Mouse (Mus musculus): ENCODE results near the gene Keap1.
"Not testable (repeated sequence)": the region's sequence is repeated elsewhere in the genome, so short reads cannot be mapped to it uniquely, and the experiment has no call there.

Keap1 gene

DNA sequence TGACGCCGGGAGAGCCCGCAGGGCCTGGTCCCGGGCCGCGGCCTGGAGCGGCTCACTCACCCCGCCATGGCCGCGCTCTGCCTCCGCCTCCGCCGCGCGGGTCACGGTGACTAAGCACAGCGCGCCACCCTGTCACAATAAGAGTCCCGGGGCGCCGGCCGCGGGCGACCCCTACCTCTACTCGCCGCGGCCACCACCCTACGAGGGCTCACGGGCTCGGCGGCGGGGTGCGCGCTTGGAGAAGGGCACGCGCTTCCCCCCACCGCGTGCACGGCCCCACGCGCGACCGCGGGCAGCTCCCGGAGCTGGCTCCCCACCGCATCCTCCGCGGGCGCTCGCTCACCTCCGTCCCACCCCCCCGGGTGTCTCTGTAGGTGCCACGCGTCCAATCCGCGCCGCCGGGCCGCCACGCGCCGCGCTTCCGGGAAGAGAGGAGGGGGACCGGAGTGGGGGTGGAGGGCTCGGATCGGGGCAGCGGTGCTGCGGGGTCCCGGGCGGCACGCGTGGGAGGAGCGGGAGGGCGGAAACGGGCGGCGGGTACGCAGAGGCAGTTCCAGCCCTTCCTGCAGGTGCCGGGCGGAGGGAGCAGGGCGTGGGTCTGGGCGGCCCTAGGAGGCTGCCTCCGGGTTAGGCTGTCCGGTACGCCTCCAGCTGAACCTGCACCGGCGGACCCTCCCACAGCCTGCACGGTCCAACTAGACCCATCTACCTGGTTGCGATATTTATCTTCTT lies at the start of gene Keap1:
Gene Keap1, minus strand, starts transcription at position 629 of the 732 bp plus-strand sequence.
- peak; percentile 83 for DNase-seq

DNA sequence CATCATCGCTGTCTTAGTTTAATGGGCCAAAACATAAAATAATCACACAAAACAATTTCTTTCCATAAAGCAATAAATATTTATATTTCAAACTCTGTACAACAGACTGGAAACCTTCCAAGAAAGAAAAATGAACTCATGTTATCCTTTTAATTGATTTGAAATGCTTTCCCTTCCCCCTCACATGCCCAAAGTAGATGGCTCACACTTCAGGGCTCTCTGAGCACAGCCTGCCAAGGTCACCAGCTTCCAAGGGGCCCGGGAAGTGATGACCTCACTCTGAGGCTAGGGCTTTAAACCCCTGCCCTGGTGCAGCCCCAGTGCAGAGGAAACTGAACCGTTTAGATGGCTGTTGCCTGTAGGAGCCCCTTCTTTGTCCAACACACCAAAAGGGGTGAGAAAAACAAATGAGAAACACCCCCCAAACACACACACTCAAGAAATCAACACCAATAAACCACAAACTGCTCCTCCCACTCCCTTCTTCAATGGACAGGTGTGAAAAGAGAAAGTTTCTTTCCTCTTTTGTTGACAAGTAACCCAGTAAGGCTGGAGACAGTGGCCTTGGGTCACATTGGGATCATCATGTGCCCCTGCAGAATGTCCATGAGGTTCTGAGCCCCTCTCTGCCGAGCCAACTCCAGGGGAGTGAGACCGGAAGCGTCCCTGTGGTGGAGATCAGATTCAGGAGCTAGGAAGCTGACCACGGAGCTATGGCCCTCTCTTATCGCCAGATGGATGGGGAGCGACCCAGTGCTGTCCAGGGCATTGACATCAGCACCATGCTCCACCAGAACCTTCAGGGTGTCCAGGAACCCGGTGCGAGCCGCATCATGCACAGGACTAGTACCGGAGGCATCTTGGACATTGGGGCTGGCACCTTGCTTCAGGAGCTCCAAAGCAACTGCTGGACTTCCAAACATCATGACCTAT lies 49.5 kb upstream of the Keap1 start:
- peak; percentile 70 for DNase-seq

DNA sequence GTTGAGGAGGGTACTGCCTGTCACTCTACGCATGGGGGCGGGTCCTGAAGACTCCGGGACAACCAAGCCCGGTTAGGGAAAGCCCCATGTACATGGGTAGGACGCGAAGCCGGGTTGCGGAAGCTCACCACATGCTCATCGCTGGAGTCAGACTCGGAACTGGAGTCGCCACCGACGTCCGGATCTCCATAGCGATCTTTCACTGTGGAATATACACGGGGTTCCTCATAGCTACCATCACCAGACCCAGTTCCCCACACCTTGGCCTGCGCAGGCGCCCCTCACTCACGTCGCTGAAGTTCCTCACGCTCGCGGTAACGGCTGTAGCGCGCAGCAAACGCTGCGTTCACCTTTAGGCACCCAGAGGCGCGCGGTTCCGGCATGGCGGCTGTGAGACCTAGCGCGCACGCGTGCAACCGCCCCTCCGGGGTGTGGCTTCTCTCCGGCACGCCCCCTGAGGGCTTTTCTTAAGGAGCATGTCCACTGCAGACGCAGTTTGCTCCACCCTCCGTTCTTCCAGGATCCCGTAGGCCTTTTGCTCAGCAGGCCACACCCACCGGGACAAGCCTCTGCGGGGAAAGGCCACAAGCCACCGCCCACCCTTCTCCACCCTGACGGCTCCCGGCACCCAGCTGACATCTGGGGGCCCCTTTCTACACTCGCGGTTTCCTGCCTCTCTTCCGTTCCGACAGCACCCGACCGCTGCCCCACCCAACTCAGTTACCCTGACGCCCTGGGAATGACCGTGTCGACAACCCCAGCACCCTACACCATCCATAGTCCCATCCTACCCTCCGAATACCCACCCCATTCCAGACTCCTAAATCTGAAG lies 48.6 kb upstream of the Keap1 start, which contains the start of gene Kri1:
Gene Kri1, minus strand, starts transcription at position 399 of the 832 bp plus-strand sequence.
- peak; percentile 98 for DNase-seq

DNA sequence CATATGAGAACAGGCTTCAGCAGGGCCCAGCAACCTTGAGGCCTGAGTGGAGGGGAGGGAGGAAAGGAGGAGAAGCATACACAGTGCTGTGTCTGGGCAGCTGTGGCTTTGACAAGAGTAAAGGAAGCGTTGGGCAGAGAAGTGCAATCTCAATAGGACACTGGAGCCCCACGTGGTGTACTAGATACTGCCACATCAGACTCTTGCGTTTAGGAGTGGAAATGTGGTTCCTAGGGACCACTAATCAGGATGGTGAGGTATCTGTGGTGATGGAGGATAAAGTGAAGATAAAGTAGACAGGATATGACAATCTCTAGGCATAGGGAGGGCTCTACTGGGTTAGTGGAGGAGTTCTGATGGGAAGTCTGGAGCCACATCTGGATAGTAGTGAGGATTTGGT lies 47.6 kb upstream of the Keap1 start:
- DNase-seq = no peak

DNA sequence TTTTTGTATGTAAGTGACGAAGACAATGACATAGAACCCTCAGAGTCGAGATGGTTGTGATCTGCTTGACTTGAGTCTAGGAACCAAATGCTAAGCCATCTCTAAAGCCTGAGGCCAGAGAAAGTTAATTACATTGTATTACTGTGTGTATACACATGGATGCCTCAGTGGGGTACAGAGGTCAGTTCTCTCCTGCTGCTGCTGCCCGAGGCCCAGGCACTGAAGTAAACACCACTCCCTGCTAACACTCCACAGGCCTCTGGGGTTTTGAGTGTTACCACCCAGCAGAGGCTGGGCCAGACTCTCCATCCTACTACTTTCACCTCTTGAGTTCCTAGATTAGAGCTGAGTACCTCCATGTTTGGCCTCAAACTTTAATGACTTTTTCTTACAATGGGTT lies 44.8 kb upstream of the Keap1 start:
- DNase-seq = no peak

DNA sequence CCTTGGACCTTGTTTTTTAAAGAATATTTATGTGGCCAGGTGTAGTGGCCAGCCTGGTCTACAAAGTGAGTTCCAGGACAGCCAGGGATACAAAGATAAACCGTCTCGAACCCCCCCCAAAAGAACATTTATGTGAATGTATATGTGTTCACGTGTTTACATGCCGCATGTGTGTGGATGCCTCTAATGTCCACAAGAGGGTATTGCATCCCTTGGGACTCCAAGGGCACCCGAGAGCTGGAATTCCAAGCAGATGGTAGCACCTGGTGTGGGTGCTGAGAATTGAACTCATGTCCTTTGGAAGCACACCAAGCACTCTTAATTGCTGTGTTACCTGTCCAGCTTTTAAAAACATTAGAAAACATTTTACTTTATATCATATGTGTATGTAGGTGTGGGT lies 44.4 kb upstream of the Keap1 start:
- no peak for DNase-seq

DNA sequence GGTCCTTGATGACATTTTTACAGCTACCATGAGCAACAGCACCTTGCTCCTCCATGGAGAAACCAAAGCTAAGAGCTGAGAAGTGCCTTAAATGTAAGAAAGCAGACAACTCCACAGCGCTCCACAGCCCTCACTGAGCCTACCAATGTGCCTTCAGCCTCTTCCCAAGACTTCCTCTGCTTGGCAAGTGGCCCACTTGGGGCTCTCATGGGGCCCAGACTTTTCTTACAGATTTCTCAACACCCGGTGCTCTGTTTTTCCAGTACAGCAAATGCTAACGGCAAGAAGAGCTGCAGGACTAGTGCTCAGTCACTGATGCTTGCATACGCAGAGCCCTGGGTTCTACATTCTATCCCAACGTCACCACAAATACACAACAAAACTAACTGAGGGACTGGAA lies 38.6 kb upstream of the Keap1 start:
- DNase-seq = no peak

DNA sequence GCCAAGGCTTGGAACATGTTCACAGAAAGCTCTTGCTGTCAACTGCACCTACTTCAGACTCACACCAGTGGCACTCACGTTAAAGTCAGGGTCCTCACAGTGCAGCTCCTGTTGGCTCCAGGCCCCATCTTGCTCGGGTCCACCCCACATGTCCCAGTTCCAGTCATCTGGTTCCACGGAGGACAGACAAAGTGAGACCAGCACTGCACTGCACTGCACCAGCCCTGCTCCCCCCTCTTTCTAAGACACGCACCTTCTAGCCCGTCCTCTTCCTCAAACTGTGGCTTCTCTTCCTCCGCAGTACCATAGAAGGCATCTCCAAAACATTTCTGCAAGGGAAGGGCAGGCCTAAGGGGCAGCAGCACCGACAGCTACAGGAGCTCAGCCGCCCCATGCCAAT lies 37.1 kb upstream of the Keap1 start:
- no peak for DNase-seq

DNA sequence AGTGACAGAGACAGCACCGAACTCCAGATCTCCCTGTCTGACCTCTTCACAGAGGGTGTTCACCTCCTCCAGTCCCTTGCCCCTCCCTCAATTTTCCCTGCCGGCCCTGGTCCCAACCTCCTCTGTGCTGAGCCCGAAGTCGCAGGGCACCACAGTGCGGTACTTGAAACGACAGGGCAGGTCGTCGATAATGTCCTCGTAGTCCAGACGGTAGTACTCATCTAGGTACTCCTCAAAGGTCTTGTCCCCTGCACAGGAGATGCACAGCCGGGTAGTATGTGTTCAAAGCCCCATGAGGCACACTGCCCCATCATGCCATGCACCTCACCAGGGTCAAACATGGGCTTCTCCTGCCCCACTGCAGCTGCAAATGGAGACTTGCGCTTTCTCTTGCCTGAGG lies 36.6 kb upstream of the Keap1 start:
- DNase-seq = no peak

DNA sequence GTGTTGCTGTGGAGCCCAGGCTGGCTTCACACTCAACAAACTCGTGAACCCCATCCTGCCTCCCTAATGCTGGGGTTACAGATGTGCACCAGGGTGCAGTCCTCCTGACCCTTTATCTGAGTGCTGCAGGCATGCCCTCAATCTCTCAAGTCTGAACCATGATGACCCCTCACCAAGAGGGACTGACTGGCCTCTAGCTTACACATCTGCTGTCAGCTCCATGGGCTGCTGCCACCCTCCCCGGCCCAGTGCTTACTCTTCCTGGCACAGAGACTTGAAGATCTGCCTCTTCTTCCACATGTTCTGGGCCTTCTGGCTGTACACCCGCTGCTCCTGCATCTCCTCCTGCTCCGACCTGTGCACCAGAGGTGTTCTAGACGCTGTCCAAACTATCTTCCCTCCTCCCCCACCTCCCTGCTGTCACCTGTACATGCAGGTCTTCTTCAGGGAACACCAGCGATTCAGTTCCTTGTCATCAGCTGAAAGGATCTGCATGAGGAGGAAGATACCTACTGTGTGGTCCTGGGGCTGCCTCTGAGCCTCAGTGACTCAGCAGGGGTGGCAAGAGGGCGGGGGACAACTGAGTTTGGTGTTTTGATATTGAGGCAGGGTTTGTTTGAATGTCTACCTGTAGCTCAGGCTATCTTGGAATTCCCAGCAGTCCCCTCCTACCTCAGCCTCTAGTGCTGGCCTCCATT lies 36.0 kb upstream of the Keap1 start:
- no peak for DNase-seq

DNA sequence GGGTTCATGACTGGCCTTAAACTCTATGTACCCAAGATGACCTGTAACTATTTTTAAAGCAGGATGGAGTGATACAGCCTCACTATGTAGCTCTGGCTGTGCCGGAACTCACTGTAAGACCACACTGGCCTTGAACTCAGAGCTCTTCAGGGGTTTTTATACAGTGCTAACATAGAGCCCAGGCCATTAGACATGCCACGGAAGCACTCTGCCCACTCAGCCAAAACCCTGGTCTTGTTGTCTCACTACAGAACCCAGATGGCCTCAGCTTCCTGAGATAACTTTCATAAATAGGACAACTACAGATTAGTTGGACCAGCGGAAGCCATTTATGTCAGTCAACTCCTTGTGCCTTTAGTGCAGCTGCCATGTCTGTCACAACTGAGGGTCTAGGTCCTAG lies 35.2 kb upstream of the Keap1 start:
- no peak for DNase-seq

DNA sequence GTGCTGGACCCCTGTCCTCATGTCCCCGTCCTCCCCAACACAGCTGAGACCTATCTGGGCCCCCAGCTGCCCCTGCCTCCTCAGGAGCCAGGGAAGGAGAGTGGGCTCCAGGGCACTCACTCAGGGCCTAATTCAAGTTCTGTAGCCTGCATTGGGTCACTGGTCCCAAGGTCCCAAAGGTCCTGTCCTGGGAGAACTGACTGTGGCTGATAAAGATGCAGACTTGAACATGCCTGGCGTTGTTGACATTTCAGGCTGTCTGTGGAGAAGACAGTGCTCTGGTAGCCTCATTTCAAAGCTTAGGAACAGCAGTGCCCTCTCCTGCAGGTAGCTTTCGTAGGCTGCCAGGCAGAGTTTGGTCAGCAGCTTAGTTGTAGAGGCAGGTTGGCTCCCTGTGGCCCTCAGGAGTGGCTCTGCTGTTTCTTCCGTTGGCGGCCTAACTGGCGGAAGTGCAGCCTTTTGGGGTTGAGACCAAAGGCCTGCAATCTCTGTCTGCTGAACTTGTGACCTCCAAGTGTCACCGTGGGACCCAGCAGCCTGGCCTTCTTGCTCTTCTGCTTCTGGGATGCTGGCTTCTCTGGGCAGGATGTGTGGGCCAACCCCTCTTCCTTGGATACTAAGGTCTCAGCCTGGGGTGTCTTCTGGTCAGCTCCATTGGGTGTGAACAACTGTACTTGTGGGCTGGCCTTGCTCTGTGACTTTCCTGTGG lies 34.5 kb upstream of the Keap1 start:
- DNase-seq = no peak

DNA sequence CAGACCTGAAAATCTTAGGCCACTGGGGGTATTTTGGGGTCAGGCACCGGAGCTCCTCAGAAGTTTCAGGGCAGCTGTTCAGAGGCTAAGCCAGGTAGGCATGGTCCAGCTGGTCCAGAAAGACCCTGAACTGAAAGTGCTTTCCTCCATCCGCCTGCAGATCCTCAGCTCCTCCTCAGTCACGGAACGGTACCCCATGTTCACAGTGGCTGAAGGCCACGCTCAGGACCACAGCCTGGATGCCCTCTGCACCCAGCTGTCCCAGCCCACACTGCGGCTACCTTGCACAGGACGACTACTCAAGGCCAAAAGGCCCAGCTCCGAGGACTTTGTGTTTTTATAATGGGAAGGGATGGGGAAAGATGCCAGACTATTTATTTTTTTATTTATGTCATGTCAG lies 33.9 kb upstream of the Keap1 start:
- no peak for DNase-seq

DNA sequence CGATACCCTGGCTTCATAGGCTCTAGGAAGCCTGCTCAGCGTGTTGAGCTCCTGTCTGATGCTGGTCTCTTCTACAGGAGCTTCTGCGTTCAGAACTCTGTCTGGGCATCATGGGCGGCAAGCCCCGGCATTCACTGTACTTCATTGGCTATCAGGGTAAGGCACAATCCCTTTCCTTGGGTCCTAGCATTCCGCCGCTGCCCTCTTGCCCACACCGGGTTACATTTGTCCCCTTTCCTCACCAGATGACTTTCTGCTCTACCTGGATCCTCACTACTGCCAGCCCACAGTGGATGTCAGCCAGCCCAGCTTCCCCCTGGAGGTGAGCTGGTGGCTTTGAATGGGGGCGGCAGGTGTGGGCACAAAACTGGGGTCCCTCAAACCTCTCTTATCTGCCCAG lies 33.2 kb upstream of the Keap1 start:
- no peak for DNase-seq

DNA sequence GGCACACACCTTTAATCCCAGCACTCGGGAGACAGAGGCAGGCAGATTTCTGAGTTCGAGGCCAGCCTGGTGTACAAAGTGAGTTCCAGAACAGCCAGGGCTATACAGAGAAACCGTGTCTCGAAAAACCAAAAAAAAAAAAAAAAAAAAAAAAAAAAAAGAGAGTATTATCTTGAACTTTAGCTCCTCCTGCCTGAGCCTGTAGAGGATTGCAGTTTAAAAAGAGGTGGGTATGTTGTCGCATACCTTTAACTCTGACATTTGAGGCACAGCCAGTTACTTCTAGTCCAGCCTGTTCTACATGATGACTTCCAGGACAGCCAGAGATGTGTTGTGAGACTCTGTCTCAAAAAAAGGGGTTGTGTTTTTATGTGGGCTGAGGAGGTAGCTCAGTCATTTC lies 30.4 kb upstream of the Keap1 start:
- DNase-seq = not testable (repeated sequence)

DNA sequence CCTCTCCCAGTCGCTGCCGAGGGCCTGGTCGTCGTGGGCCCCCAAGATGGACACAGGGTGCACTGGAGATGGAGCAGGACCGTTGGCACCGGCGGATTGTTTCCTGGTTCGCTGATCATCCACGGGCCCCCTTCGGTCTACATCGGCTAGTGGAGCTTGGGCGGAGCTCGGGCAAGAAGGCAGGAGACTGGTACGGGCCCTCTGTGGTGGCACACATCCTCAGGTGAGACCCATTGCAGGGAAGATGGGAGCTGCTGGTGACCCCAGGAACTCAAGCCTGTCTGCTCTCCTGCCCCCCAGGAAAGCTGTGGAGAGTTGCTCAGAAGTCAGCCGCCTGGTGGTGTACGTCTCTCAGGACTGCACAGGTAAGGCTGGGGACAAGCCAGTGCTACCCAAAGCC lies 29.1 kb upstream of the Keap1 start:
- peak; percentile 39 for DNase-seq

DNA sequence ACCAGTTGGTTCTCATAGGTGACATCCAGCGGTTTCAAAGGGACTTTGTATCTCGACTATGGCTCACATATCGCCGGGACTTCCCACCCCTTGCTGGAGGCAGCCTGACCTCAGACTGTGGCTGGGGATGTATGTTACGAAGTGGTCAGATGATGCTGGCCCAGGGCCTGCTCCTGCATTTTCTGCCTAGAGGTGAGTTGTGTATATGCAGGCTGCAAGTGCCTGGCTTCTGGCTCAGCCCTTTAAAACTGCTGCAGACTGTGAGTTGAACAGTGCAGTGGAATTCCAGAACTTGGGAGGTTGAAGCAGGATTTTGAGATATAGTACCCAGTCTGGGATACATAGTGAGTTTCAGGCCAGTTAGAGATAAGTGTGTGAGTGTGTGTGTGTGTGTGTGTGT lies 27.7 kb upstream of the Keap1 start:
- DNase-seq = no peak

DNA sequence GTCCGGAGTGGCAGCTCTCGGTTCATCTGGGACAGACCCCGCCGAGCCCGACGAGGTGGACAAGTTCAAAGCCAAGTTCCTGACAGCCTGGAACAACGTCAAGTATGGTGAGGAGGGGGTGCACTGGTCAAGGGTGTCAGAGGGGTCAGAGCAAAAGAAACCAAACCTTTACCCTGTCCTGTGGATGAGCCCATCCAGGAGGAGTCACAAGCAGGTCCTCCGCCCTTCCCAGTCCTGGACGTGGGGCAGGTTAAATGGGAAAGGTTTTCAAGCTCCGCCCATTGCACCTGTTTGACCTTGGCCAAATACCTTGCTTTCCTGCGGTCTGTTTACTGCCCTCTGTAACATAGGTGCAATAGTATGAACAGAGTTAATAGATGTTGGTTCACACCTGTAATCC lies 26.4 kb upstream of the Keap1 start:
- no peak for DNase-seq

DNA sequence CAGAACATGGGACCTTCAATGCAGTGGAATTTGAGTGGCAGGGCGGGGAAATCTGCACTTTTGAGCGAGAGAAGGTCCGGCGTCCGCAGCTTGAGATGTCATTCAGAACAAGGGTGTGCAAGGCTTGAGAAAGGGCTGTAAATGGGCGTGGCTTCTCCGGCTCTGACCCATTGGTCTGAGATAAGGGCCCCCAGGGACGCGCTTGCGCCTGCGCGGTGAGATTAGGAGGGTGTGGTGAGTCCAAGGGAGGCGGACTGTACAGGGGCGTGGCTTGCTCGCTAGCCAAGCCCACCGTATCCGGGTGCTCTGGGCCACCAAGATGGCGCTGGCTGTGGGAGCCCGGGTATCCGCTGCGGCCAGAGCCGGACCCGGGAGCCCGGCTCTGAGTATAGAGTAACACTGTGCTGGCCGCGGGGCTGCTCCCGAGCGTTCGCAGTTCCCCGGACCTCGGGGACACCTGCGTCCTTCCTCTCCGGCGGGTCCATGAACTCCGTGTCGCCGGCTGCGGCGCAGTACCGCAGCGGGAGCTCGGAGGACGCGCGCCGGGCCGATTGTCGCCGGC lies 25.9 kb upstream of the Keap1 start, which contains the start of gene Atg4d:
Gene Atg4d, plus strand, starts transcription at position 294 of the 562 bp plus-strand sequence.
- DNase-seq = peak; percentile 100

DNA sequence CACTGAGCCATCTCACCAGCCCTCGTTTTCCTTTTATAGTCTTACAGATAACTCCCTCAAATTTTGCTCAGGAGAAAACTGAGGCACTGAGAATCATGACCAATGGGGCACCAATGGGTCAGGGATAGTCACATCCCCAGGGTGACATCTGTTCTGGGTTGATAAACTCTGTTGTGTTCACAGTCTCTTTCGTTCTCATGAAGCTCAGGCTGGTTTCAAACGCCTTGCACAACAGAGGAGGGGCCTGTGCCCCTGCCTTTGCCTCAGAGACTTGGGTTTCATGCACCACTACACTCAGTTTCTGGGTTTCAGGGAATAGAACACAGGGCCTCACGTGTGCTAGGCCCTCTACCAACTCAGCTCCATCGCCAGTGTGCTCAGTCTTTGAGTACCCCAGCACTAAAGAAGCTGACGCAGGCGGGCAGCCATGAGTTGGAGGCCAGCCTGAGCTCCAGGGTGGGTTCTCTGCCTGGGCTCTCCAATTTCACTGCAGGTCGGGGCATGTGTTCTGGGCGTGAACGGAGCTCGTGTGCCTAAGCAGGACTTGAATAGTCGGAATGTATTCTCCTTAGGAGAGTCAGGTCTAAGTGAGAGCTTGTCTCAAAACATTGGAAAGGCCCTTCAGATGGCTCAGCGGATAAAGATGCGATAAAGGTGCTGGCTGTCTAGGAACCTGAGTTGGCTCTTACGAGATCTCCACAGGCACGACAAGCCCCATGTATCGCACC lies 25.3 kb upstream of the Keap1 start:
- no peak for DNase-seq

DNA sequence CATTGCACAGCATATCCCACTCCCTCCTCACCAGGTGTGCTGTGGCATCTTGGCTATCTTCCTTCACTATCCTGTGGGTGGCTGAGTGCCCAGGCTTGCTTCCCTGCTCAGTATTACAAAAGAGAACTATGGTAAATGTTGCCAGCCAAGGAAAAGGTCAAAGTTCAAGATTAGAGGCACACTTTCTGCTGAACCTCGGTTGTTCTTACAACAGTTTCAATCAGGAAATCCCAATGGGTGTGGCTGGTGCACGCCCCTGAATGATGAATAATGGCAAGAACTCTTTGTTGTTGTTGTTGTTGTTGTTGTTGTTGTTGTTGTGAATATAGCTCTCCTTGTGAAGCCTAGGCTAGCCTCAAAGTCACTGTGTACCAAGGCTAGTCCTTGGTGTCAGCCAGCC lies 22.7 kb upstream of the Keap1 start:
- no peak for DNase-seq

Measured in cerebellum, adult 9-11 months (tissue).